Comparison of ENCODE assay signal across 12 mouse cellular contexts in the genomic region with DNA sequence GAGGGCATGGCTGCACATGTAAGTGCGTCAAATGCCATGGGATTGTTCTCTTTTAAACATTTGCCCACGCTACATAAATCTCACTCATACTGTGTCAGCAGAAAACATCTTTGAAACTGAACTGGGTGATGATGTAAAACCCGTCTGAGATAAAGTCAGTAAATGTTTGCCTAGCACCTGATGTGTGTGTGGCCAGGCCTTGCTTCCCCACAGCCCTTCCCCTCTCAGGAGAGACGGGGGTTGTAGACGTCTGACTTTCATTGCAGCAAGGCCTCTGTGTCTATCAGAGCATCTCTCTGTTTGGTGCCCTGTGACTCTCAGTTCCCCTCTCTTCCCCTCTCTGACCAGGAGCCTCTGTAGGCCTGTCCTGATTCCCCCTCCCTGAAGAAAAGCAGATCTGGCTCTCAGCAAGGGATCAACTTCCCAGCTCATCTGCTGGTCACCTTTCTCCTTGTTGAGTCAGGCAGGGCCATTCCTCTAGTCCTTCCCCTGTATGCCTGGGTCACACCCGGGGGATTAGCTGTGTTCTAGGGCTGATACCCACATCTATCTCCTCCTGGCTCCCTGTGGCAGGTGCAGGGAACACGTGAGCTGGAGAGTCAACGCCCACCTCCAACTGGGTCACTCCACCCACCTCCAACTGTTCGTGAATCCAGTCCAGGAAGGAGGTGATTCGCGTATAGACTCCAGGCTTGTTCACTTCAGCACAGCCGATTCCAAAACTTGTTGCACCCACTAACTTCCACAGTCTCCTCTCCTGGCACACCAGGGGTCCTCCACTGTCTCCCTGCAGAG. TPM values are rescaled to one million over a fixed set of nuclear protein-coding genes. Genes with fewer than 3 reads are reported as not detected.
A peak's percentile ranks its signal among the peaks of the same experiment; 100 is the strongest.
DNase-seq lines count a peak whose midpoint lies in the region; ATAC-seq and TF ChIP-seq lines count a peak whose summit lies in the region.
"Had no signal": no experiment of that assay in that cellular context is flagged by ENCODE, and none has a peak within 500 bp of the region (broad histone marks: within the 10 kb centered on the region; RNA-seq: fewer than 3 reads in every experiment).

No protein-coding gene starts in this region.

- ATAC-seq in frontal cortex, adult (ENCODE audit: low TSS enrichment) = peak; percentile 66; the same call in 1 of the 2 replicates
- ATAC-seq in intestine, postnatal 0 days = peak; percentile 61; the same call in 1 of the 2 replicates

- H3K9me3 ChIP-seq in ES-E14 (ENCODE audit: control insufficient read depth, insufficient read depth, low read depth, low read length) = no peaks in the 10 kb centered on the region
- no peaks in the 10 kb centered on the region for H3K9me3 ChIP-seq in intestine, postnatal 0 days (ENCODE audit: control insufficient read depth)
- no peaks in the 10 kb centered on the region for H3K9me3 ChIP-seq in heart, embryonic 10.5 days
- H3K9me3 ChIP-seq: forebrain, embryonic 10.5 days; heart, embryonic 15.5 days; midbrain, embryonic 12.5 days had no signal

- H3K4me1 ChIP-seq in ES-E14 (ENCODE audit: control insufficient read depth in 2 of 2, insufficient read depth in 2 of 2, low read length in 2 of 2, poor library complexity in 1 of 2) = peaks cover 2 to 5% of the 10 kb centered on the region in 2 experiments; a peak in 1 of 4 replicates
- no peaks in the 10 kb centered on the region for H3K4me1 ChIP-seq in intestine, postnatal 0 days (replicated peaks; ENCODE audit: control insufficient read depth, insufficient read depth, low read length)
- H3K4me1 ChIP-seq in heart, embryonic 10.5 days = no peaks in the 10 kb centered on the region
- H3K4me1 ChIP-seq: forebrain, embryonic 10.5 days; heart, embryonic 15.5 days; midbrain, embryonic 12.5 days had no signal

- no peak overlapping the region for H3K27ac ChIP-seq in ES-E14 (ENCODE audit: insufficient read depth, low read depth, low read length, poor library complexity, severe bottlenecking)
- no peak overlapping the region for H3K27ac ChIP-seq in intestine, postnatal 0 days (ENCODE audit: low read depth, low read length)
- H3K27ac ChIP-seq in heart, embryonic 10.5 days = no peak overlapping the region
- H3K27ac ChIP-seq: forebrain, embryonic 10.5 days; heart, embryonic 15.5 days; midbrain, embryonic 12.5 days had no signal

- no peaks in the 10 kb centered on the region for H3K36me3 ChIP-seq in ES-E14 (ENCODE audit: control insufficient read depth, insufficient read depth, low read length, poor library complexity, severe bottlenecking)
- H3K36me3 ChIP-seq in intestine, postnatal 0 days (ENCODE audit: control insufficient read depth, insufficient read depth) = no peaks in the 10 kb centered on the region
- no peaks in the 10 kb centered on the region for H3K36me3 ChIP-seq in heart, embryonic 10.5 days
- H3K36me3 ChIP-seq: forebrain, embryonic 10.5 days; heart, embryonic 15.5 days; midbrain, embryonic 12.5 days had no signal

- H3K9ac ChIP-seq in ES-E14 (ENCODE audit: insufficient read depth, low read depth, low read length, poor library complexity, severe bottlenecking) = no peak overlapping the region
- H3K9ac ChIP-seq in intestine, postnatal 0 days (ENCODE audit: low read depth, low read length) = no peak overlapping the region
- H3K9ac ChIP-seq: heart, embryonic 15.5 days; midbrain, embryonic 12.5 days had no signal

- 30% methylated on average over 12 of the region's 12 CpGs for WGBS in intestine, postnatal 0 days
- WGBS in heart, embryonic 10.5 days = 63% methylated on average over 12 of the region's 12 CpGs

- no peak for TF ChIP-seq CTCF in intestine, postnatal 0 days (IDR thresholded peaks at IDR 0.05; ENCODE audit: low read depth)

- 0 out of 2 replicates have a peak overlapping the region, but pooled peaks have one; percentile 4 for H3K4me2 ChIP-seq in intestine, postnatal 0 days (replicated peaks; ENCODE audit: low read depth)
- H3K4me2 ChIP-seq: heart, embryonic 15.5 days; midbrain, embryonic 12.5 days had no signal

- H3K27me3 ChIP-seq in intestine, postnatal 0 days (replicated peaks; ENCODE audit: control insufficient read depth, insufficient read depth, low read length) = no peaks in the 10 kb centered on the region
- peaks cover 23% of the 10 kb centered on the region for H3K27me3 ChIP-seq in heart, embryonic 10.5 days (ENCODE audit: insufficient read depth, poor library complexity, severe bottlenecking)
- H3K27me3 ChIP-seq: midbrain, embryonic 12.5 days had no signal

- H3K4me3 ChIP-seq in ES-E14 (ENCODE audit: insufficient read depth in 1 of 2, low read depth in 1 of 2, low read length in 2 of 2, poor library complexity in 1 of 2, severe bottlenecking in 1 of 2) = no peak overlapping the region
- no peak overlapping the region for H3K4me3 ChIP-seq in intestine, postnatal 0 days (ENCODE audit: low read depth, low read length)
- H3K4me3 ChIP-seq in heart, embryonic 10.5 days = no peak overlapping the region
- H3K4me3 ChIP-seq: forebrain, embryonic 10.5 days; heart, embryonic 15.5 days; midbrain, embryonic 12.5 days had no signal

- in situ Hi-C loops in ES-E14 (cut with MboI; ENCODE audit: low sequenced_read_pairs in 2 of 2, unreplicated experiment in 2 of 2) = no loop called here

- DNase-seq in frontal cortex, postnatal 14 days (ENCODE audit: low spot score in 2 of 2) = no peak
- DNase-seq in ES-E14 (ENCODE audit: low read depth, low spot score) = peak; percentile 17
- peak; percentile 41 to 42 for DNase-seq in right cerebral cortex, postnatal 10 days (ENCODE audit: low spot score in 2 of 2)
- DNase-seq in heart, embryonic 10.5 days (ENCODE audit: low spot score) = no peak
- DNase-seq in kidney, adult 8-10 months = no peak
- no peak for DNase-seq in kidney, adult 9 months
- DNase-seq: kidney, postnatal 4 days had no signal

TF ChIP-seq in ES-E14, 5 proteins besides CTCF, POLR2A, EP300 and RAD21:
- TF ChIP-seq ZC3H11A (IDR thresholded peaks at IDR 0.05; ENCODE audit: borderline replicate concordance, low read depth, low read length) = no peak

RNA-seq across cellular contexts. Expression of a gene that starts 15.4 kb away (rescaled TPM):
- total RNA-seq in ES-E14 (2012; rRNA removed) = 0.36 and 0.37 TPM in 2 replicates
- 0.04 and 0.05 TPM in 2 replicates for polyA plus RNA-seq in intestine, postnatal 0 days (2015; fragmentation: Nextera tagmentation; extraction: Ambion mirVana)
- polyA plus RNA-seq in heart, embryonic 10.5 days (2016; fragmentation: Nextera tagmentation; extraction: Ambion mirVana) = not detected in 2 replicates
- polyA plus RNA-seq: forebrain, embryonic 10.5 days; heart, embryonic 15.5 days; midbrain, embryonic 12.5 days had no signal

RNA-seq across cellular contexts. Expression of a gene that starts 18.3 kb away (rescaled TPM):
- not detected in 2 replicates for total RNA-seq in ES-E14 (2012; rRNA removed)
- 39.4 and 174 TPM in 2 replicates for polyA plus RNA-seq in intestine, postnatal 0 days (2015; fragmentation: Nextera tagmentation; extraction: Ambion mirVana)
- 0.33 TPM in 1 of 2 replicates, not detected in the other for polyA plus RNA-seq in heart, embryonic 10.5 days (2016; fragmentation: Nextera tagmentation; extraction: Ambion mirVana)
- polyA plus RNA-seq: forebrain, embryonic 10.5 days; heart, embryonic 15.5 days; midbrain, embryonic 12.5 days had no signal

RNA-seq across cellular contexts. Expression of a gene that starts 24.3 kb away (rescaled TPM):
- total RNA-seq in ES-E14 (2012; rRNA removed) = 6.7 and 11.2 TPM in 2 replicates
- not detected in 2 replicates for polyA plus RNA-seq in intestine, postnatal 0 days (2015; fragmentation: Nextera tagmentation; extraction: Ambion mirVana)
- 0.75 and 3.0 TPM in 2 replicates for polyA plus RNA-seq in heart, embryonic 10.5 days (2016; fragmentation: Nextera tagmentation; extraction: Ambion mirVana)

RNA-seq across cellular contexts. Expression of a gene that starts 39.3 kb away (rescaled TPM):
- total RNA-seq in ES-E14 (2012; rRNA removed) = not detected in 2 replicates
- 116 and 203 TPM in 2 replicates for polyA plus RNA-seq in intestine, postnatal 0 days (2015; fragmentation: Nextera tagmentation; extraction: Ambion mirVana)
- not detected in 2 replicates for polyA plus RNA-seq in heart, embryonic 10.5 days (2016; fragmentation: Nextera tagmentation; extraction: Ambion mirVana)
- polyA plus RNA-seq: forebrain, embryonic 10.5 days; heart, embryonic 15.5 days; midbrain, embryonic 12.5 days had no signal

RNA-seq across cellular contexts. Expression of a gene that starts 53.9 kb away (rescaled TPM):
- not detected in 2 replicates for total RNA-seq in ES-E14 (2012; rRNA removed)
- 2,043 and 2,206 TPM in 2 replicates for polyA plus RNA-seq in intestine, postnatal 0 days (2015; fragmentation: Nextera tagmentation; extraction: Ambion mirVana)
- 0.50 TPM in 1 of 2 replicates, not detected in the other for polyA plus RNA-seq in heart, embryonic 10.5 days (2016; fragmentation: Nextera tagmentation; extraction: Ambion mirVana)
- polyA plus RNA-seq: heart, embryonic 15.5 days had no signal

Comparison
In these comparisons a context has a peak if more than half of its experiments do, and no peak if none do; other contexts are left out.
1. DNase-seq: peak in ES-E14 (single experiment) and right cerebral cortex, postnatal 10 days (2 of 2); none in frontal cortex, postnatal 14 days (0 of 2), heart, embryonic 10.5 days (single experiment), kidney, adult 8-10 months (0 of 2) and kidney, adult 9 months (single experiment).
2. RNA of a gene that starts 18.3 kb away (polyA plus RNA-seq): 39.4 to 174 TPM in intestine, postnatal 0 days; 0.33 TPM in heart, embryonic 10.5 days; every median in the first group is over 10 times any median in the second.